Mouse (Mus musculus) brain, adult 10 weeks (tissue): ENCODE data around the gene Gmppb. TPM values are rescaled to one million over a fixed set of nuclear protein-coding genes. Genes with fewer than 3 reads are reported as not detected.

Experiments
- polyA plus RNA-seq: library from polyadenylated mRNA; stranded (reverse); fragments of 350-450 nt; fragmentation: Illumina TruSeq; extraction: RNeasy Lipid Tissue Mini Kit (QIAGEN cat#74804); gene quantifications from one replicate; pipeline ENCODE4 v1.2.3, GENCODE M21; 2015; ENCODE audit warnings: low read depth, low replicate concordance

The Gmppb gene
- polyA plus RNA-seq = 17.9 TPM

DNA sequence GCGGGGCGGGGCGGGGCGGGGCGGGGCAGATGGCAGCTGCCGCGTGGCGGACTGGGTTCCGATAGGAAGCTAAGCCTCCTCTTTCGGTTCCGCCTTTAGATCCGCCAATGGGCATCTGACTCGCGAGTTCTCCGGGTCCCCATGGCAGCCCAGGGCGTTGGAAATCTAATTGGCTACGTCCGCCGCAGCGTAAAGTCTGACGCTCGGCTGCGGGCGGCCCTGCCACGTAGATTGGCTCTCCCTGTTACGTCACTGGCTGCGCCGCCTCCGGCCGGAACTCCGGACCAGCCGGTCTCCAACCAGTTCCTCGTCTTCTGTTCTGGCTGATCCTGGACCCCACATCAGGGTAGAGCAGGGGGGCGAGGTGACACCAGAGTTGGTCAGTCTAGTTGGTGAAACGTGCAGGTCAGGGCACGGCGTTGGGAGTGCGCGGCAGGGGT is at the start of gene Gmppb:
TSS of gene Gmppb (plus strand) at position 227 of the 440 bp plus-strand sequence.

DNA sequence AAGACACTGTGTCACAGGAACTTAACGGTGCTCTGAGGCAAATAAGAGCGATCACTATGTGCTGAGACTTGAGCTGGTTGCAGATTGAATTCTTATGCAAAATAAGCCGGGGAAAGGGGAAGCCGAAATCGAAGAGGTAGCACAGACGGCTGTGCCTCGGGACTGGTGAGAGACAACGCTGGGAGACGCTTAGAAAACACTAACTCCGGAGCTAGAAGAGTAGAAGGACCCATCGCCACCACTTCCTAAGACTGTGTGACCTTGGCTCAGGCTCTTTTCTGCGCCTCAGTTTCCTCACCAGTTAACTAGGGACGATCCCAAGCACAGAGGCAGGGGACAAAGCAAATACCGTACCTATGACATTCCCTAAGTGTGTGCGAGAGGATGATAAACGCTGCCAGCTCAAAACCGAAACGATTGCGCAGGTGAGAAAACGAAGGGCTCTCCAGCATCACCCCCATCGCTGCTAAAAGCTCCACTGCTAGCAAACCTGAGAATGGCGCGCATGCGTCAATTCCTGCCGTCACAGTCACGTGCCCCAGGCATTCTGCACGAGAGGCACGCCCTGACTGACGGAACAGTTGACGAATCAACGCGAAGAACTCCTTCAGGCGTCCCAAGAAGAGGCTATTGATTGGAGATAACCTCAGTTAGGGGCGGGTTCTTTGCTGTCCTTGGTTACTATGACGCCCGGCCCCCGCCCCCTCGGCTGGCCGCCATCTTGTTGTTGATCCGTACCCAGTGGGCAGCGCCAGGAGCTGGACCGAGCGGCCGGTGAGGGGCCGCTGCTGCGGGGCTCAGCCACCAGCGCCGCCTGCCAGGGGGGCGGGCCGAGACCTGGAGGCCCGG is 46.9 kb upstream of the Gmppb start, which contains the start of gene Ip6k1:
TSS of gene Ip6k1 (plus strand) at position 580 of the 849 bp plus-strand sequence.

GRCm38 (mm10) chr9:108052885-108053664 is 4.0 kb downstream of the Gmppb start, which contains the start of gene Amigo3:
Gene Amigo3 (plus strand): TSS chr9:108053159.

DNA sequence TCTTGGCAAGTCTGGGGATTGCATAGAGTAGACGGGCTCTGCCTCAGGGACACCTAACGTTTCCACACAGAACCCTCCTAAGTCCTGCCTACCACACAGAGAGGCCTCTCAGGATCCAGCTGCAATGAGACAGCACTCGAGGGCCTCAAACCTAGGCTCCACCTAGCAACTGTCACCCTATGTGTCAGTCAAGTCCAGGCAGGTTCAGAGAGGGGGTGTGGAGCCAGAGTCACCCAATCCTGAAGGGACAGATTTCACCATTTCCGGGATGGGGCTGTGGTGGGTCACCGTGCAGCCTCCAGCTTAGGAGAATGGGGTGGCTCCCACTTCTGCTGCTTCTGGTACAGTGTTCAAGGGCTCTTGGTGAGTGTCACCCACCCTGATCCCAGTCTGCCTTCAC is 31.1 kb downstream of the Gmppb start, which contains the start of gene Mst1:
TSS of gene Mst1 (plus strand) at position 269 of the 400 bp plus-strand sequence.

DNA sequence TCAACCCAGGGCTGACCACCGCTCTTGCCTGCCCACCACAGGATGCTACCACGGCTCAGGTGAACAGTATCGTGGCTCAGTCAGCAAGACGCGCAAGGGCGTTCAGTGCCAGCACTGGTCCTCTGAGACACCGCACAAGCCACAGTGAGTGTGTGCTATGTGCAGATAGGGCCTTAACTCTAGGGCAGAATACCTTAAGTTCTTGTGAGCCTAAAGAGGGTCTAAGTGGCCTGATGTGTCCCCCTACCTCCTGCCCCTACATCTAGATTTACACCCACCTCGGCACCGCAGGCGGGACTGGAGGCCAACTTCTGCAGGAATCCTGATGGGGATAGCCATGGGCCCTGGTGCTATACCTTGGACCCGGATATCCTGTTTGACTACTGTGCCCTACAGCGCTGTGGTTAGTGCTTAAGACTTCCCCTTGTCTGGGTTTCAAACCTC is 34.0 kb downstream of the Gmppb start, which contains the start of gene Rnf123:
TSS of gene Rnf123 (minus strand) at position 359 of the 444 bp plus-strand sequence.

GRCm38 (mm10) chr9:108094184-108094941 is 45.3 kb downstream of the Gmppb start, which contains the start of gene Apeh:
Gene Apeh (minus strand): TSS chr9:108094606.

Other genes starting within 250 kb of the Gmppb start
- gene Rbm6, start 176.0 kb upstream of the Gmppb start, polyA plus RNA-seq = 40.5 TPM
- 19.2 TPM for gene Mon1a, start 161.1 kb upstream of the Gmppb start, polyA plus RNA-seq
- gene Mst1r, start 142.4 kb upstream of the Gmppb start, polyA plus RNA-seq = 0.59 TPM
- not detected for gene Actl11, start 120.8 kb upstream of the Gmppb start, polyA plus RNA-seq
- 320 TPM for gene Camkv, start 113.6 kb upstream of the Gmppb start, polyA plus RNA-seq
- 15.5 TPM for gene Traip, start 99.1 kb upstream of the Gmppb start, polyA plus RNA-seq
- gene Uba7, start 73.7 kb upstream of the Gmppb start, polyA plus RNA-seq = 6.5 TPM
- gene Gm20661, start 66.2 kb upstream of the Gmppb start, polyA plus RNA-seq = 0.46 TPM
- 4.2 TPM for gene Inka1, start 63.4 kb upstream of the Gmppb start, polyA plus RNA-seq
- gene Cdhr4, start 56.7 kb upstream of the Gmppb start, polyA plus RNA-seq = 5.1 TPM
- gene Gm20662, start 52.9 kb upstream of the Gmppb start, polyA plus RNA-seq = 5.0 TPM
- gene Ip6k1, start 46.7 kb upstream of the Gmppb start, polyA plus RNA-seq = 160 TPM
- gene Amigo3, start 3.9 kb downstream of the Gmppb start, polyA plus RNA-seq = 1.4 TPM
- not detected for gene Mst1, start 31.2 kb downstream of the Gmppb start, polyA plus RNA-seq
- 52.1 TPM for gene Rnf123, start 34.1 kb downstream of the Gmppb start, polyA plus RNA-seq
- 21.4 TPM for gene Apeh, start 45.4 kb downstream of the Gmppb start, polyA plus RNA-seq
- gene Bsn, start 141.1 kb downstream of the Gmppb start, polyA plus RNA-seq = 87.7 TPM
- gene Dag1, start 214.7 kb downstream of the Gmppb start, polyA plus RNA-seq = 42.5 TPM
- 118 TPM for gene Nicn1, start 241.2 kb downstream of the Gmppb start, polyA plus RNA-seq
- 37.8 TPM for gene Amt, start 247.6 kb downstream of the Gmppb start, polyA plus RNA-seq